Mouse (Mus musculus) G1E (cell line): ENCODE data around the gene Rab5c.

ENCODE experiments used
- CTCF ChIP-seq: IDR thresholded peaks from 2 replicates; pipeline ENCODE4 v1.5.1; 2012; ENCODE audit warnings: low read depth, low read length, inconsistent platforms, mixed read lengths
- GATA1 ChIP-seq: IDR thresholded peaks from 2 replicates; pipeline ENCODE4 v1.6.1; 2012; ENCODE audit warnings: borderline replicate concordance, low read length, inconsistent platforms, mixed read lengths
- GATA2 ChIP-seq: IDR thresholded peaks from 2 replicates; pipeline ENCODE4 v1.6.1; 2012; ENCODE audit warnings: low read depth, low read length, inconsistent platforms, borderline replicate concordance

DNA sequence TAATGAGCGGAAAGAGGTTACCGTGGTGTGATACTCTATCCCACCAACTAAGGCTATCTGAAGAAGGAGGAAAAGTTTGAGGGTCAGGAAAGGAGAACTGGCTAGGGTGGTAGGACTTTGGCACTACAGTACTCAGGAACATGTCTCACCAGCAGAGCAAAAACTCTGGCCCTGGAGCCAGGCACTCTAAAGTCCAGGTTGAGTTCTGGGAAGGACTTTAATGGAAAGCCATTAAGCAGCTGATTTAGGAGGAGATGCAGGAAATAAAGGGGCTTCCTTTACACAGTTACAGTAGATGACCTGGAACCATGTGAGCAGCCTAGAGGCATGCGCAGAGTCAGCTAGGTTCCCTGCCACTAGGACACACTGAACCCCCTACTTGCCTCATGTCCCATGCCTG is 10.8 kb downstream of the Rab5c start:
- no peak for TF ChIP-seq CTCF
- no peak for TF ChIP-seq GATA1
- no peak for TF ChIP-seq GATA2
